In genomic region chr17:23620351-23620750, GRCm38 (mm10) we compare ENCODE assay signal across 23 mouse cellular contexts. TPM values are rescaled to one million over a fixed set of nuclear protein-coding genes. Genes with fewer than 3 reads are reported as not detected.
DNase-seq lines count a peak whose midpoint lies in the region; TF ChIP-seq lines count a peak whose summit lies in the region.
"Had no signal": no experiment of that assay in that cellular context is flagged by ENCODE, and none has a peak within 500 bp of the region (broad histone marks: within the 10 kb centered on the region; RNA-seq: fewer than 3 reads in every experiment).

No protein-coding gene starts in this region.

- intact Hi-C loops in gastrocnemius, adult 2 months (cut with DNase I), result no loop called here
- intact Hi-C loops in left cerebral cortex, postnatal 14 days (cut with DNase I), result no loop called here

- no peak overlapping the region for H3K4me3 ChIP-seq in gastrocnemius, adult 2 months
- H3K4me3 ChIP-seq: embryonic facial prominence, embryonic 15.5 days; erythroblast, embryonic 14.5 days; forebrain, embryonic 10.5 days; forebrain, embryonic 15.5 days; heart, embryonic 12.5 days; hindbrain, embryonic 10.5 days had no signal

- no peak for TF ChIP-seq CTCF in gastrocnemius, adult 2 months (IDR thresholded peaks at IDR 0.05)

- peak; percentile 14 for DNase-seq in thymus, postnatal 14 days
- DNase-seq in thymus, postnatal 25 days, result no peak
- peak; percentile 92 for DNase-seq in T-cell, adult 2 months (ENCODE audit: low spot score)
- DNase-seq in naive thymus-derived CD4-positive, alpha-beta T cell, adult 2 months (ENCODE audit: low read depth), result peak; percentile 94
- DNase-seq in gastrocnemius, adult 2 months, result no peak
- no peak for DNase-seq in left cerebral cortex, postnatal 14 days (ENCODE audit: low spot score in 2 of 2)
- DNase-seq in right cerebral cortex, postnatal 4 days, result no peak
- DNase-seq: adrenal gland, adult 8-10 months; adrenal gland, postnatal 36 days; cerebellum, adult 2 months; cerebellum, postnatal 10 days; gastrocnemius, postnatal 25 days had no signal

- no peak overlapping the region for H3K27ac ChIP-seq in gastrocnemius, adult 2 months
- H3K27ac ChIP-seq: embryonic facial prominence, embryonic 15.5 days; forebrain, embryonic 10.5 days; forebrain, embryonic 15.5 days; hindbrain, embryonic 10.5 days; hindbrain, embryonic 14.5 days had no signal

RNA-seq across cellular contexts. Expression of gene Zscan10, which starts 19.7 kb away (rescaled TPM):
- not detected for total RNA-seq in gastrocnemius, adult 2 months (2021)
- total RNA-seq in left cerebral cortex, postnatal 14 days (2021), result not detected
- total RNA-seq: adrenal gland, adult 8-10 months; adrenal gland, postnatal 36 days; CH12.LX; gastrocnemius, postnatal 25 days; granulocyte monocyte progenitor cell, adult 5-6 weeks; heart, adult 8-10 months; heart, postnatal 25 days had no signal

RNA-seq across cellular contexts. Expression of gene Zfp13, which starts 21.1 kb away (rescaled TPM):
- 1 to 10 TPM; 1.5 to 2.1 TPM for total RNA-seq in gastrocnemius, adult 2 months (2021)
- 10 to 100 TPM; 28.3 to 29.0 TPM for total RNA-seq in left cerebral cortex, postnatal 14 days (2021)

RNA-seq across cellular contexts. Expression of gene Mmp25, which starts 24.7 kb away (rescaled TPM):
- under 1 TPM in 1 of 2 experiments, not detected in 1; 0.06 TPM for total RNA-seq in gastrocnemius, adult 2 months (2021)
- total RNA-seq in left cerebral cortex, postnatal 14 days (2021), result 1 to 10 TPM; 1.1 to 1.2 TPM
- total RNA-seq: CH12.LX; gastrocnemius, postnatal 25 days had no signal

RNA-seq across cellular contexts. Expression of gene Bicdl2, which starts 40.0 kb away (rescaled TPM):
- not detected for total RNA-seq in gastrocnemius, adult 2 months (2021)
- not detected for total RNA-seq in left cerebral cortex, postnatal 14 days (2021)
- total RNA-seq: adrenal gland, adult 8-10 months; adrenal gland, postnatal 36 days; CH12.LX; gastrocnemius, postnatal 25 days; granulocyte monocyte progenitor cell, adult 5-6 weeks; heart, adult 8-10 months; heart, postnatal 25 days had no signal

RNA-seq across cellular contexts. Expression of gene Hcfc1r1, which starts 53.0 kb away (rescaled TPM):
- 100 to 1,000 TPM; 112 to 137 TPM for total RNA-seq in gastrocnemius, adult 2 months (2021)
- total RNA-seq in left cerebral cortex, postnatal 14 days (2021), result 100 to 1,000 TPM; 137 to 143 TPM

Comparison
In these comparisons a context has a peak if more than half of its experiments do, and no peak if none do; other contexts are left out.
1. DNase-seq: peak in thymus, postnatal 14 days (single experiment), T-cell, adult 2 months (single experiment) and naive thymus-derived CD4-positive, alpha-beta T cell, adult 2 months (single experiment); none in thymus, postnatal 25 days (single experiment), gastrocnemius, adult 2 months (single experiment), left cerebral cortex, postnatal 14 days (0 of 2) and right cerebral cortex, postnatal 4 days (single experiment).
2. RNA of gene Zfp13, which starts 21.1 kb away (total RNA-seq): 28.3 to 29.0 TPM in left cerebral cortex, postnatal 14 days; 1.5 to 2.1 TPM in gastrocnemius, adult 2 months; every median in the first group is over 4 times any median in the second.